Mouse (Mus musculus): ENCODE measurements at regions not wholly inside any gene's neighbourhood (a gene's known extent, or its start where the extent isn't known, plus 50 kb on each side); places are given as distances from the start of the nearest gene placed in this dataset.
A peak's percentile ranks its signal among the peaks of the same experiment; 100 is the strongest.

DNA sequence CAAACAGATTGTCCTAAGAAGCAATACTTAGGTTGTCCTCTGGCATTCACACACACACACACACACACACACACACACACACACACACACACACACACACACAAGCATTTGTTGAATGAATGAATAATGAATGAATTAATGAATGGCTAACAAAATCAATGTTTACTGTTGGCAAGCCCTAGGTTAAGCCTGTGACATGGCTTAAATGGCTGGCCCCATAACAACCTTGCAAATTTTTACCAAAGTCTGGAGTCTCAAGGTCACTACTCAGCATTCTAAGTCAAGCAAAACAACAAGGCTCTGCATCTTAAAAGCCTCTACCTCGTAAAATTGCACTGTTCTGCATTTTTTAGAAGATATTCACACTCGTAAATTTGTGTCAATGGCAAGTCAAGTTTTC is 357.1 kb downstream of the Cdk5rap2 start:
- H3K4me3 ChIP-seq (ENCODE audit: low read depth, low read length) = no peak overlapping the region
- H3K27me3 ChIP-seq (ENCODE audit: control insufficient read depth, insufficient read depth, low read length) = no peaks in the 10 kb centered on the region
- no peak overlapping the region for H3K4me2 ChIP-seq
- no peaks in the 10 kb centered on the region for H3K36me3 ChIP-seq (ENCODE audit: control insufficient read depth, insufficient read depth, low read length)
- ATAC-seq (ENCODE audit: low FRiP score) = no peak
- H3K4me1 ChIP-seq (ENCODE audit: control insufficient read depth, insufficient read depth, low read length) = no peaks in the 10 kb centered on the region
- H3K9me3 ChIP-seq (ENCODE audit: control insufficient read depth, low read length) = no peaks in the 10 kb centered on the region
- DNase-seq (ENCODE audit: low spot score, missing footprints) = no peak
- H3K27ac ChIP-seq (ENCODE audit: low read depth, low read length) = no peak overlapping the region
- H3K9ac ChIP-seq (ENCODE audit: low read length) = no peak overlapping the region
- 83% methylated on average over 2 of the region's 2 CpGs for WGBS

- no peak for ATAC-seq (ENCODE audit: low FRiP score)
- H3K4me3 ChIP-seq (ENCODE audit: low read depth, low read length) = no peak overlapping the region
- H3K27me3 ChIP-seq (ENCODE audit: control insufficient read depth, insufficient read depth, low read length) = no peaks in the 10 kb centered on the region
- no peaks in the 10 kb centered on the region for H3K36me3 ChIP-seq (ENCODE audit: control insufficient read depth, insufficient read depth, low read length)
- WGBS = 75% methylated on average over 1 of the region's 1 CpGs
- H3K4me1 ChIP-seq (ENCODE audit: control insufficient read depth, insufficient read depth, low read length) = no peaks in the 10 kb centered on the region
- no peak overlapping the region for H3K27ac ChIP-seq (ENCODE audit: low read depth, low read length)
- DNase-seq (ENCODE audit: low spot score, missing footprints) = no peak
- no peak overlapping the region for H3K9ac ChIP-seq (ENCODE audit: low read length)
- H3K4me2 ChIP-seq = no peak overlapping the region
- H3K9me3 ChIP-seq (ENCODE audit: control insufficient read depth, low read length) = no peaks in the 10 kb centered on the region
Measured at GRCm38 (mm10) chr4:70038241-70038640, 372.0 kb downstream of the Cdk5rap2 start.

GRCm38 (mm10) chr4:70035912-70036311 is 374.3 kb downstream of the Cdk5rap2 start:
- Histone ChIP-seq H3K9me3 (ENCODE audit: control insufficient read depth, low read length) (no peaks in the 10 kb centered on the region), H3K4me1 (ENCODE audit: control insufficient read depth, insufficient read depth, low read length) (no peaks in the 10 kb centered on the region), H3K9ac (ENCODE audit: low read length) (no peak overlapping the region), H3K4me3 (ENCODE audit: low read depth, low read length) (no peak overlapping the region), H3K36me3 (ENCODE audit: control insufficient read depth, insufficient read depth, low read length) (no peaks in the 10 kb centered on the region), H3K27ac (ENCODE audit: low read depth, low read length) (no peak overlapping the region), H3K27me3 (ENCODE audit: control insufficient read depth, insufficient read depth, low read length) (no peaks in the 10 kb centered on the region), H3K4me2 (no peak overlapping the region)
- DNase-seq (ENCODE audit: low spot score, missing footprints) = no peak
- WGBS = 70% methylated on average over 1 of the region's 1 CpGs
- ATAC-seq (ENCODE audit: low FRiP score) = no peak

GRCm38 (mm10) chr4:70032497-70032896 is 377.7 kb downstream of the Cdk5rap2 start:
- H3K4me1 ChIP-seq (ENCODE audit: control insufficient read depth, insufficient read depth, low read length) = no peaks in the 10 kb centered on the region
- H3K4me2 ChIP-seq = no peak overlapping the region
- H3K9me3 ChIP-seq (ENCODE audit: control insufficient read depth, low read length) = no peaks in the 10 kb centered on the region
- DNase-seq (ENCODE audit: low spot score, missing footprints) (no peak), ATAC-seq (ENCODE audit: low FRiP score) (no peak)
- WGBS = 74% methylated on average over 3 of the region's 3 CpGs
- no peaks in the 10 kb centered on the region for H3K27me3 ChIP-seq (ENCODE audit: control insufficient read depth, insufficient read depth, low read length)
- no peak overlapping the region for H3K4me3 ChIP-seq (ENCODE audit: low read depth, low read length)
- no peak overlapping the region for H3K27ac ChIP-seq (ENCODE audit: low read depth, low read length)
- H3K36me3 ChIP-seq (ENCODE audit: control insufficient read depth, insufficient read depth, low read length) = no peaks in the 10 kb centered on the region
- no peak overlapping the region for H3K9ac ChIP-seq (ENCODE audit: low read length)

DNA sequence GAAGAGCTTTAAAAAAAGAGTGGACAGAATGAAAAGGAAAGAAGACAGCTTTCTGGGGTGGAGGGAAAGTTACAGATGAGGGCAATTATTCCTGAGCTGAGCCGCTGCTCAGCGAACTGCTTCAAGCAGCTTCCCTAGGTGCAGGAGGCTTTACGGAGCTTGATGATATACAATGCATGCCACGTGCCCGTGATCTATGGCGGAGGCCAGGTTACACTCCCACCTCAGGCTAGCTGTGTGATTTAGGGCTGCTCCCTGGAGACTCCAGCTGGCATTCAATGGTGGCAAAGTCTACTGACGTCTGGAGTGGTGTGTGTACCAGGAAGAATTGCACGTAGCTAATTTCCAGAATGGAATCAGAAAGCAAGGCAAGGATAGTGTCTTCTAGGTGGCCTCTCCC is 383.4 kb downstream of the Cdk5rap2 start:
- 84% methylated on average over 8 of the region's 8 CpGs for WGBS
- Histone ChIP-seq H3K27ac (ENCODE audit: low read depth, low read length) (no peak overlapping the region), H3K4me2 (no peak overlapping the region), H3K4me3 (ENCODE audit: low read depth, low read length) (no peak overlapping the region), H3K9ac (ENCODE audit: low read length) (no peak overlapping the region), H3K9me3 (ENCODE audit: control insufficient read depth, low read length) (no peaks in the 10 kb centered on the region), H3K4me1 (ENCODE audit: control insufficient read depth, insufficient read depth, low read length) (no peaks in the 10 kb centered on the region), H3K27me3 (ENCODE audit: control insufficient read depth, insufficient read depth, low read length) (no peaks in the 10 kb centered on the region), H3K36me3 (ENCODE audit: control insufficient read depth, insufficient read depth, low read length) (no peaks in the 10 kb centered on the region)
- ATAC-seq (ENCODE audit: low FRiP score) (no peak), DNase-seq (ENCODE audit: low spot score, missing footprints) (no peak)

DNA sequence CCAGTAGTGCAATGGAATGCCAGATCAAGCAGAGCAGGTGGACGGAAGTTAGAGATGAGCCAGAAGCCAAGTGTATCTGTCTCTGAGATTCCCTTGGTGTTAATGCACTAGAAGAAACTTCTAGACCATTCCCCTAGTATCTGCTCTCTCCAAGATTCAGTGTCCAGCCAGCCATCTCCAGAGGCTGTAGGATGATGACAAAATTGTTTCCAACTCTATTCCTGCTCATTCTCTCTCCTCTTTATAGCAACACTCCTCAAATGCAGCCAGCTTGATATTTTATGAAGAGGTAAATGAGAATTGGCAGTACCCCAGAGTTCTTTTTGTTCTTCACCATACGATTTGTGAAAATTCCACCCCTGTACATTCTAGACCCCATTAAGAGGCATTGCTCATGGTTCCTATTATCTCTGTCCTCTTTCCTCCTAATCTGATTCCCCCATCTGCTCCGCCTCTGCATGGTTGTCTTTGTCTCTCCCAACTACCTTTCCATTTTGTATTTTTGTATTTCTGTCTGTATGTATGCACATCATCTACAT is 385.3 kb downstream of the Cdk5rap2 start:
- Histone ChIP-seq H3K4me2 (no peak overlapping the region), H3K27me3 (ENCODE audit: control insufficient read depth, insufficient read depth, low read length) (no peaks in the 10 kb centered on the region), H3K9ac (ENCODE audit: low read length) (no peak overlapping the region), H3K4me3 (ENCODE audit: low read depth, low read length) (no peak overlapping the region), H3K4me1 (ENCODE audit: control insufficient read depth, insufficient read depth, low read length) (no peaks in the 10 kb centered on the region), H3K36me3 (ENCODE audit: control insufficient read depth, insufficient read depth, low read length) (no peaks in the 10 kb centered on the region), H3K27ac (ENCODE audit: low read depth, low read length) (no peak overlapping the region), H3K9me3 (ENCODE audit: control insufficient read depth, low read length) (no peaks in the 10 kb centered on the region)
- DNase-seq (ENCODE audit: low spot score, missing footprints) = no peak
- WGBS = 93% methylated on average over 3 of the region's 3 CpGs
- ATAC-seq (ENCODE audit: low FRiP score) = no peak

DNA sequence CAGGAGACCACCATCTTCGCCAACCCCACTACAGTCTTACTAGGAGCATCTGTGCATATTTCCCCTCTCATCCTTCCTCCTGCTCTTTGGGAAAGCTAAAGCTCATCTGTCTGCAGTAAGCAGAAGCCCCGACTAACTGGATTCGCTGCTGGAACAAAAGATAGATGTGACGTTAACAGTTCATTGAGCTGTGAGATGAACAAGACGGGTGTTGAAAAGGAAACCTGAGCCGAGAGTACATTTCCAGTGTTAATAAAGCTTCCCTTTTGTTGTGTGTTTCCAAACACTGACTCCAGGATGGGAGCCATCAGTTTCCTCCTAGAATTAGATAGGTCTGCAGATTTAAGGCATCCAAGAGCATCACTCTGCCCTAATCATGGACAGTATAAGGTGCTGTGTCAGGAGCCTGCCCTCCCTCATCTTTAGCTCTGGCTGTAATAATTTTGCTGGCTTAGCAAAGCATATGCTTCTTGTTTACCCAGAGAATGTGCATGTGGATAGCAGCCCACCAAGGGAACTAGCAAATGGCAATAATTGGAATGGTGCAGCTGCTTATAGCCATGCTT is 389.3 kb downstream of the Cdk5rap2 start:
- Histone ChIP-seq H3K36me3 (ENCODE audit: control insufficient read depth, insufficient read depth, low read length) (no peaks in the 10 kb centered on the region), H3K9me3 (ENCODE audit: control insufficient read depth, low read length) (no peaks in the 10 kb centered on the region), H3K4me1 (ENCODE audit: control insufficient read depth, insufficient read depth, low read length) (no peaks in the 10 kb centered on the region), H3K27me3 (ENCODE audit: control insufficient read depth, insufficient read depth, low read length) (no peaks in the 10 kb centered on the region), H3K27ac (ENCODE audit: low read depth, low read length) (no peak overlapping the region), H3K4me2 (no peak overlapping the region), H3K4me3 (ENCODE audit: low read depth, low read length) (no peak overlapping the region), H3K9ac (ENCODE audit: low read length) (no peak overlapping the region)
- WGBS = 44% methylated on average over 6 of the region's 6 CpGs
- no peak for DNase-seq (ENCODE audit: low spot score, missing footprints)
- ATAC-seq (ENCODE audit: low FRiP score) = no peak; the same call in 1 of the 2 replicates

DNA sequence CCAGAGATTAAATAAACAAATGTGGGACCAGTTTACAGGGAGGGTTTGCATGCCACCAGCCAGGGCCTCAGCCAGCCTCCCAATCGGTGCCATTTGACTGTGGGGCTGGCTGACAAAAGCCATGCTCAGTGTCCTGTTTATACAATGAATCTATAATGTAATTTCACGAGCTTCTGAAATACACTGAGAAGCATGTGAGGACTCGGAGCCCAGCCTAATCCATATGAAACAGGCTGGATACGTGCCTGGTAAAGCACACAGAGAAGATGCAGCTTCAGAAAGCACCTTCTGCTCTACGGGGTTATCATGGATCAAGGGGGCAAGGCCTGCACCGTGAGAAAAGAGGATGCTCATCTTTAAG is 398.0 kb downstream of the Cdk5rap2 start:
- Histone ChIP-seq H3K27me3 (ENCODE audit: control insufficient read depth, insufficient read depth, low read length) (no peaks in the 10 kb centered on the region), H3K4me1 (ENCODE audit: control insufficient read depth, insufficient read depth, low read length) (peaks cover 6% of the 10 kb centered on the region), H3K4me2 (no peak overlapping the region), H3K4me3 (ENCODE audit: low read depth, low read length) (no peak overlapping the region), H3K9me3 (ENCODE audit: control insufficient read depth, low read length) (no peaks in the 10 kb centered on the region), H3K36me3 (ENCODE audit: control insufficient read depth, insufficient read depth, low read length) (no peaks in the 10 kb centered on the region), H3K27ac (ENCODE audit: low read depth, low read length) (peak overlapping the region; percentile 11; the same call in 1 of the 2 replicates), H3K9ac (ENCODE audit: low read length) (no peak overlapping the region)
- no peak for DNase-seq (ENCODE audit: low spot score, missing footprints)
- 50% methylated on average over 6 of the region's 6 CpGs for WGBS
- ATAC-seq (ENCODE audit: low FRiP score) = peak; percentile 77

GRCm38 (mm10) chr4:70011491-70012219 is 398.6 kb downstream of the Cdk5rap2 start:
- Histone ChIP-seq H3K27me3 (ENCODE audit: control insufficient read depth, insufficient read depth, low read length) (no peaks in the 10 kb centered on the region), H3K36me3 (ENCODE audit: control insufficient read depth, insufficient read depth, low read length) (no peaks in the 10 kb centered on the region), H3K27ac (ENCODE audit: low read depth, low read length) (peak overlapping the region; percentile 11; the same call in 1 of the 2 replicates), H3K9ac (ENCODE audit: low read length) (no peak overlapping the region), H3K4me2 (no peak overlapping the region), H3K4me3 (ENCODE audit: low read depth, low read length) (no peak overlapping the region), H3K9me3 (ENCODE audit: control insufficient read depth, low read length) (no peaks in the 10 kb centered on the region), H3K4me1 (ENCODE audit: control insufficient read depth, insufficient read depth, low read length) (peaks cover 6% of the 10 kb centered on the region)
- ATAC-seq (ENCODE audit: low FRiP score) (peak; percentile 76), DNase-seq (ENCODE audit: low spot score, missing footprints) (peak; percentile 86)
- 87% methylated on average over 4 of the region's 4 CpGs for WGBS
